Mouse (Mus musculus): ENCODE measurements around the gene Aars.

DNA sequence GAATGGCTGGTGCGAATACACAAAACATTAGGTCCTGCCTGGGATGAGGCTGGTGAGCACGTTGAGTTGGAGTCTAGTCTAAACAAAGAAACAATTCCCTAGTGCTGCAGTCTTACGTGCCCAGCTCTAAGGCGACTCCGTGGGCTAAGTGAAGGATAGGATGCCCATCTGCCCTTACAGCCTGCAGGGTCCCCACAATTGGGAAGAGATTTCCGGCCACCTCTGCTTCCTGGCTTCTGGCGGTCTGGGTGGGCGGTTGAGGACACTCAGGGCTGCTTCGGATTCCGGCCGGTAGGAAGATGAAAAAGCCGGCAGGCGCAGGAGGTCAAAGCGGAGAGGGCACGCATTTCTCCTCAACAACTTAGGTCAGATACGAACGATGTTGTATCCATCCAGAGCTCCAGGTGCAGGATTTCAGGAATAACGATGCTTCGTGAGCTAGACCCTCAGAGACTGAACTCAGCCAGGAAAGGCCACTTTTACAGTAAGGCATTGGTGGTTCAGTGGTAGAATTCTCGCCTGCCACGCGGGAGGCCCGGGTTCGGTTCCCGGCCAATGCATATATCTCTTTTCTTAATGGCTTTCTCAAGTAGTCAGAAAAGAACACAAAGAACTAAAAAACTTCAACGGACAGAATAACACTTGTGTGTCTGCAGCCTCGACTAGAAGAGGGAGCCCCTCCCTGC is 29.3 kb downstream of the Aars start:
- TF ChIP-seq CTCF (IDR thresholded peaks at IDR 0.05; ENCODE audit: low read depth), result no peak
- TF ChIP-seq EP300 (IDR thresholded peaks at IDR 0.05; ENCODE audit: low read depth), result no peak

Data from liver, embryonic 14.5 days (tissue).